Mouse (Mus musculus): Measurements from ENCODE around the gene Alk. TPM values are rescaled to one million over a fixed set of nuclear protein-coding genes. Genes with fewer than 3 reads are reported as not detected.

Alk gene
- polyA plus RNA-seq, 1 experiment from 2014 or later: 0.05 TPM

GRCm38 (mm10) chr17:71942052-71942451, 662.4 kb downstream of the Alk start:
- no peaks in the 10 kb centered on the region for H3K4me1 ChIP-seq (ENCODE audit: control insufficient read depth, insufficient read depth, low read length)
- H3K9ac ChIP-seq (ENCODE audit: low read length): no peak overlapping the region
- peak; percentile 63; the same call in 1 of the 2 replicates for ATAC-seq (replicated peaks; ENCODE audit: extremely low read depth, insufficient read depth, low FRiP score)
- H3K27me3 ChIP-seq (ENCODE audit: control insufficient read depth, insufficient read depth, low read length): no peaks in the 10 kb centered on the region
- H3K36me3 ChIP-seq (ENCODE audit: control insufficient read depth, insufficient read depth): no peaks in the 10 kb centered on the region
- no peak overlapping the region for H3K4me3 ChIP-seq (ENCODE audit: low read length)
- no peaks in the 10 kb centered on the region for H3K9me3 ChIP-seq (replicated peaks; ENCODE audit: control insufficient read depth, low read length)
- no peak overlapping the region for H3K27ac ChIP-seq (ENCODE audit: low read length)
- H3K4me2 ChIP-seq (ENCODE audit: low read depth, low read length): no peak overlapping the region

- H3K9me3 ChIP-seq (replicated peaks; ENCODE audit: control insufficient read depth, low read length): no peaks in the 10 kb centered on the region
- no peak overlapping the region for H3K4me2 ChIP-seq (ENCODE audit: low read depth, low read length)
- H3K9ac ChIP-seq (ENCODE audit: low read length): no peak overlapping the region
- no peak overlapping the region for H3K4me3 ChIP-seq (ENCODE audit: low read length)
- H3K36me3 ChIP-seq (ENCODE audit: control insufficient read depth, insufficient read depth): no peaks in the 10 kb centered on the region
- 68% methylated on average over 6 of the region's 6 CpGs for WGBS
- ATAC-seq (replicated peaks; ENCODE audit: extremely low read depth, insufficient read depth, low FRiP score): no peak
- no peaks in the 10 kb centered on the region for H3K4me1 ChIP-seq (ENCODE audit: control insufficient read depth, insufficient read depth, low read length)
- no peaks in the 10 kb centered on the region for H3K27me3 ChIP-seq (ENCODE audit: control insufficient read depth, insufficient read depth, low read length)
- H3K27ac ChIP-seq (ENCODE audit: low read length): no peak overlapping the region
These were observed 663.0 kb downstream of the Alk start for GRCm38 (mm10) chr17:71941436-71941835.

GRCm38 (mm10) chr17:71936681-71937080, 667.7 kb downstream of the Alk start:
- Histone ChIP-seq H3K4me3 (ENCODE audit: low read length) (no peak overlapping the region), H3K9ac (ENCODE audit: low read length) (no peak overlapping the region), H3K4me1 (ENCODE audit: control insufficient read depth, insufficient read depth, low read length) (no peaks in the 10 kb centered on the region), H3K27ac (ENCODE audit: low read length) (no peak overlapping the region), H3K27me3 (ENCODE audit: control insufficient read depth, insufficient read depth, low read length) (no peaks in the 10 kb centered on the region), H3K9me3 (replicated peaks; ENCODE audit: control insufficient read depth, low read length) (no peaks in the 10 kb centered on the region), H3K4me2 (ENCODE audit: low read depth, low read length) (no peak overlapping the region), H3K36me3 (ENCODE audit: control insufficient read depth, insufficient read depth) (no peaks in the 10 kb centered on the region)
- no peak for ATAC-seq (replicated peaks; ENCODE audit: extremely low read depth, insufficient read depth, low FRiP score)

- H3K9me3 ChIP-seq (replicated peaks; ENCODE audit: control insufficient read depth, low read length): peaks cover 4% of the 10 kb centered on the region; the same call in 1 of the 2 replicates
- no peak overlapping the region for H3K27ac ChIP-seq (ENCODE audit: low read length)
- H3K4me3 ChIP-seq (ENCODE audit: low read length): no peak overlapping the region
- H3K4me1 ChIP-seq (ENCODE audit: control insufficient read depth, insufficient read depth, low read length): no peaks in the 10 kb centered on the region
- no peaks in the 10 kb centered on the region for H3K27me3 ChIP-seq (ENCODE audit: control insufficient read depth, insufficient read depth, low read length)
- ATAC-seq (replicated peaks; ENCODE audit: extremely low read depth, insufficient read depth, low FRiP score): no peak
- 78% methylated on average over 10 of the region's 10 CpGs for WGBS
- H3K4me2 ChIP-seq (ENCODE audit: low read depth, low read length): no peak overlapping the region
- H3K36me3 ChIP-seq (ENCODE audit: control insufficient read depth, insufficient read depth): no peaks in the 10 kb centered on the region
- no peak overlapping the region for H3K9ac ChIP-seq (ENCODE audit: low read length)
These were observed 668.6 kb downstream of the Alk start for GRCm38 (mm10) chr17:71935837-71936236.

GRCm38 (mm10) chr17:71935336-71935735, 669.1 kb downstream of the Alk start:
- Histone ChIP-seq H3K9me3 (replicated peaks; ENCODE audit: control insufficient read depth, low read length) (peaks cover 4% of the 10 kb centered on the region; the same call in 1 of the 2 replicates), H3K4me3 (ENCODE audit: low read length) (no peak overlapping the region), H3K27me3 (ENCODE audit: control insufficient read depth, insufficient read depth, low read length) (no peaks in the 10 kb centered on the region), H3K9ac (ENCODE audit: low read length) (no peak overlapping the region), H3K36me3 (ENCODE audit: control insufficient read depth, insufficient read depth) (no peaks in the 10 kb centered on the region), H3K4me2 (ENCODE audit: low read depth, low read length) (no peak overlapping the region), H3K27ac (ENCODE audit: low read length) (no peak overlapping the region), H3K4me1 (ENCODE audit: control insufficient read depth, insufficient read depth, low read length) (no peaks in the 10 kb centered on the region)
- WGBS: 69% methylated on average over 3 of the region's 3 CpGs
- ATAC-seq (replicated peaks; ENCODE audit: extremely low read depth, insufficient read depth, low FRiP score): no peak

DNA sequence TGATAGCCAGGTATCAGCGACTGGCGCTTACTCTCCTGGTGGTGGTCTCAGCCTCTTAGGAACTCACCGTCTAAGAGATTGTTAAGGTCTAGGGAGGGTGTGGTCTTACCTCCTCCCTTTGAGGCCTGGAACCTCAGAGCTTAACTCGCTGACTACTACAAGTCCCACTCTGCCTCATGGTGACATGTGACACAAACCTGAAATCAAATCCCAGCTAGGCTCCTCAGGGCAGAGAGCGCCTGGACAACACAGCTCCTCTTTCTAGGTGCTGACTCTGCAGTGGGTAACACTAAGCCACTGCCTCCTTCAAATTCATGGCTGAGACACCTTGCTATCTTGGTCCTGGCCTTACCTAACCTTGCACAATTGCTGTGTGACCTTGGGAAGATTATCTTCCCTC, 689.5 kb downstream of the Alk start:
- Histone ChIP-seq H3K4me1 (ENCODE audit: control insufficient read depth, insufficient read depth, low read length) (no peaks in the 10 kb centered on the region), H3K4me3 (ENCODE audit: low read length) (no peak overlapping the region), H3K9me3 (replicated peaks; ENCODE audit: control insufficient read depth, low read length) (no peaks in the 10 kb centered on the region), H3K27me3 (ENCODE audit: control insufficient read depth, insufficient read depth, low read length) (no peaks in the 10 kb centered on the region), H3K4me2 (ENCODE audit: low read depth, low read length) (no peak overlapping the region), H3K9ac (ENCODE audit: low read length) (no peak overlapping the region), H3K27ac (ENCODE audit: low read length) (no peak overlapping the region), H3K36me3 (ENCODE audit: control insufficient read depth, insufficient read depth) (no peaks in the 10 kb centered on the region)
- no peak for ATAC-seq (replicated peaks; ENCODE audit: extremely low read depth, insufficient read depth, low FRiP score)
- 52% methylated on average over 5 of the region's 5 CpGs for WGBS

DNA sequence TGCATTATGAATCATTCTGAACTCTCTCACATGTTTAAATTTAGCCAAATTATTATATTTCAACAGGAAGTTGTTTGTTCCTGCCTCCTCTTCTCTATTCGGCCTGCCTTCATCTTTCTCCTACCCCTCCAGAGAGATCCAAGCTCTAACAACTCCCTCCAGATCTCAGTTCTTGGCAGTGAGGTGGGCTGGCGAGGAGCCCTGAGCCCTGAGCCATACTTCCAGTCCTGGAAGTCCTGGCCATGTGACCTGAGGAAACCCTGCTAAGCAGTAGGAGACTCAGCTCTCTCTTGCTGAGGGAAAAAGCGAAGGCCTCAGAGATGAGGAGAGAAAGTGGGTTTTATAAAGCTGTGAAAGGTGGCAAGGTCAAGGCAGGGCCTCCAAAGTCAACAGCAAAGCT, 689.9 kb downstream of the Alk start:
- Histone ChIP-seq H3K4me1 (ENCODE audit: control insufficient read depth, insufficient read depth, low read length) (no peaks in the 10 kb centered on the region), H3K27me3 (ENCODE audit: control insufficient read depth, insufficient read depth, low read length) (no peaks in the 10 kb centered on the region), H3K9me3 (replicated peaks; ENCODE audit: control insufficient read depth, low read length) (no peaks in the 10 kb centered on the region), H3K9ac (ENCODE audit: low read length) (no peak overlapping the region), H3K27ac (ENCODE audit: low read length) (no peak overlapping the region), H3K4me2 (ENCODE audit: low read depth, low read length) (no peak overlapping the region), H3K36me3 (ENCODE audit: control insufficient read depth, insufficient read depth) (no peaks in the 10 kb centered on the region), H3K4me3 (ENCODE audit: low read length) (no peak overlapping the region)
- ATAC-seq (replicated peaks; ENCODE audit: extremely low read depth, insufficient read depth, low FRiP score): 0 out of 2 replicates have a peak, but pooled peaks have one; percentile 37
- 58% methylated on average over 3 of the region's 3 CpGs for WGBS

- WGBS: 23% methylated on average over 3 of the region's 3 CpGs
- Histone ChIP-seq H3K27me3 (ENCODE audit: control insufficient read depth, insufficient read depth, low read length) (no peaks in the 10 kb centered on the region), H3K36me3 (ENCODE audit: control insufficient read depth, insufficient read depth) (no peaks in the 10 kb centered on the region)
These were observed 691.2 kb downstream of the Alk start for GRCm38 (mm10) chr17:71913188-71913587.

DNA sequence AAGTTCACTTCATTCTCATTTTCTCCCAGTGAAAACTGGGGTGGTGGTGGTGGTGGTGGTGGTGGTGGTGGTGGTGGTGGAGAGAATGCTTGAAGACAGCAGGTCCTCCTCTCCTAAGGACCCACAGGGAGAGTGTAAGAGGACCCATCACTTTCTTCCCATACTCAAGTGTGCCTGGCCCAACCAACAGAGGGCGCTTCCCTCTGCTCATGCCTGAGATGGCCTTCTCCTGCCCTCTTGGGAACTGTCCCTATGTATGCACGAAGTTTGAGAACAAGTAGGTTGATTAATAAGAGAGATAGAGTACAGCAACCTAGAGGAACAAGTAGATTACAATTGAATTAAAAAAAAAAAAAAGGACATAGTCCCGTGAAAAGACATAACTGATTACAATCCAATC, 695.3 kb downstream of the Alk start:
- Histone ChIP-seq H3K9me3 (replicated peaks; ENCODE audit: control insufficient read depth, low read length) (no peaks in the 10 kb centered on the region), H3K27ac (ENCODE audit: low read length) (no peak overlapping the region)
- WGBS: 44% methylated on average over 3 of the region's 3 CpGs

More at GRCm38 (mm10) chr17:71913188-71913587, 691.2 kb downstream of the Alk start:
- Histone ChIP-seq H3K4me3 (ENCODE audit: low read length) (no peak overlapping the region), H3K4me2 (ENCODE audit: low read depth, low read length) (no peak overlapping the region), H3K4me1 (ENCODE audit: control insufficient read depth, insufficient read depth, low read length) (no peaks in the 10 kb centered on the region), H3K9me3 (replicated peaks; ENCODE audit: control insufficient read depth, low read length) (no peaks in the 10 kb centered on the region), H3K9ac (ENCODE audit: low read length) (no peak overlapping the region), H3K27ac (ENCODE audit: low read length) (no peak overlapping the region)
- ATAC-seq (replicated peaks; ENCODE audit: extremely low read depth, insufficient read depth, low FRiP score): no peak

GRCm38 (mm10) chr17:71881369-71881768, 723.1 kb downstream of the Alk start:
- H3K4me3 ChIP-seq (ENCODE audit: low read length): no peak overlapping the region
- no peaks in the 10 kb centered on the region for H3K9me3 ChIP-seq (replicated peaks; ENCODE audit: control insufficient read depth, low read length)
- H3K4me2 ChIP-seq (ENCODE audit: low read depth, low read length): no peak overlapping the region
- WGBS: 82% methylated on average over 6 of the region's 6 CpGs
- H3K4me1 ChIP-seq (ENCODE audit: control insufficient read depth, insufficient read depth, low read length): no peaks in the 10 kb centered on the region
- H3K27me3 ChIP-seq (ENCODE audit: control insufficient read depth, insufficient read depth, low read length): no peaks in the 10 kb centered on the region
- no peak for ATAC-seq (replicated peaks; ENCODE audit: extremely low read depth, insufficient read depth, low FRiP score)
- no peaks in the 10 kb centered on the region for H3K36me3 ChIP-seq (ENCODE audit: control insufficient read depth, insufficient read depth)
- H3K9ac ChIP-seq (ENCODE audit: low read length): no peak overlapping the region
- no peak overlapping the region for H3K27ac ChIP-seq (ENCODE audit: low read length)

More for the DNA sequence above, 695.3 kb downstream of the Alk start:
- Histone ChIP-seq H3K4me1 (ENCODE audit: control insufficient read depth, insufficient read depth, low read length) (no peaks in the 10 kb centered on the region), H3K4me2 (ENCODE audit: low read depth, low read length) (no peak overlapping the region), H3K36me3 (ENCODE audit: control insufficient read depth, insufficient read depth) (no peaks in the 10 kb centered on the region), H3K9ac (ENCODE audit: low read length) (no peak overlapping the region), H3K27me3 (ENCODE audit: control insufficient read depth, insufficient read depth, low read length) (no peaks in the 10 kb centered on the region; the same call in 1 of the 2 replicates), H3K4me3 (ENCODE audit: low read length) (no peak overlapping the region)
- ATAC-seq (replicated peaks; ENCODE audit: extremely low read depth, insufficient read depth, low FRiP score): no peak

Measured in heart, embryonic 16.5 days (tissue).